Mouse (Mus musculus): ENCODE measurements around the gene Sned1. TPM values are rescaled to one million over a fixed set of nuclear protein-coding genes. Genes with fewer than 3 reads are reported as not detected.

The Sned1 gene
- not detected for polyA plus RNA-seq (2017; shearing (Covaris generic))

DNA sequence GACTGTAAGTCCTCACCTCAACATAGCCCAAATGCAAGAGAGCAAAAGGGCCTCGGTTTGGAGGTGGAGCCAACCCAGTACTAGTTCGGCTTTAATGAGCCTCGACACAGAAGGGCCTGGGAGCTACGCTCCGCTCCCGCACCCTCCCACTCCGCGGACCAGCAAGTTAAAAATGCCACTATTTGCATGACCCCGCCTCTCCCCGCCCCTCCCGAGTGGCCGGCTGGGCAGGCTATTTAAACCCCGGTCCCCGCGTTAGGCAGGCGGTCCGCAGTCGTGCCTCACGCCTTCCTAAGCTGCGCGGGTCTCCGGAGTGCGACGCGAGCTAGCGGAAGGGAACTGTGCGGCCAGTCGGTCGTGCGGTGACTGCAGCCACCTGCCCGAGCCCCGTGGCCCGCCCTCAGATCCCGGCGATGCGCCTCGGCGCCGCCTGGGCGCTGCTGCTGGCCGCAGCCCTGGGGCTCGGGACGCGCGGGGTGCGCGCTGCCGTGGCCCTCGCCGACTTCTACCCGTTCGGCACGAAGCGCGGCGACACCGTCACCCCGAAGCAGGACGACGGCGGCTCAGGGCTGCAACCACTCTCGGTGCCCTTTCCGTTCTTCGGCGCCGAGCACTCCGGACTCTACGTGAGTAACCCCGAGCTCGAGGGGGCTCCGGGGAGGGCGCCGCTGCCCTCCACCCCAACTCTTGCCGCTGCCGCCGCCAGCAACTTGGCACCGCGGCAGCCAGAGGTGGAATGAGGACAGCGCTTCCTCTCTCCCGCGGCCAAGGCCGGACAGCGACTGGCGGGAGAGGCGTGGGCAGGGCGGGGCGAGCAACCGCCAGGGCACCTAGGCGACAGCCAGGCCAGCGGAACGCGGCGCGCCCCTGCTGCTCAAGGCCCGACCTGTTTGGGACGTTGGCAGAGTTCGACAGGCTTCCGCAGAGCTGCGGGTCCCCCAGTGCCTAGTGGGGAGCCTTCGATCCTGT is at the start of gene Sned1:
Gene Sned1 (plus strand): TSS at position 266 of the 969 bp plus-strand sequence.

DNA sequence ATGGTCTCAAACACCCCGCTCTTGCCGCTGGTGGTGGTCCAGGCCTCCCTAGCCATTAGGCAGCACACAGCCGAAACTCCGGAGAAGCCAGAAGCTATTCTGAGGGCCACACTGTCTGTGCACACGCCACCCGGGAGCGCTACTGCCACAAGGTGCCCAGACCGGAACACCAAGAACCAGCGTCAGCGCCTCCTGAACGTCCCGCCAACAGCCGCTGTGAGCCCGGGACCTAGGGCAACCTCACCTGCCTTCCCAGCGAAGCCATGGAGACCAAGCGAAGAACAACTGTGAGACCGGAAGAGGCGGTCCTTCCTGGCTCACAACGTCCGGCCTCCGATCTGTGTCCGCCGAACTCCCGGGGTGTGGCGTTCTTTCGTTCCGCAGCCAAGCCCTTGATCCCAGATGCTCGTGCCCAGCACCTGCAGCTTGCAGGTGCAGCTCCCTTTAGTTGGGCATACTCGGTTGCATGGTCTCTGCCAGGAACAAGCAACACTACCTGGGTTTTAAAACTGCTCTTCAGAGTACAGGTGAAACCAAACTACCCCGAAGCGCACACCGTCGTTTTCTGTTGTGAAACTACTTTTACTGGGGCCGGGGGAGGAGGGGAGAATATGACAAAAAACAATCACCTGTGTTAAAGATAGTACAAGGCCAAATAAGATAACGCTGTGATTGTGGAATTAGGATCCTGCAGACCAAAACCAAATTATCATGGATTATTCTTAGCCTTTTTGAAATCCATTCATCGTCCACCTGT is 70.1 kb downstream of the Sned1 start, which contains the start of gene Mterf4:
Gene Mterf4 (minus strand): TSS at position 335 of the 757 bp plus-strand sequence.

DNA sequence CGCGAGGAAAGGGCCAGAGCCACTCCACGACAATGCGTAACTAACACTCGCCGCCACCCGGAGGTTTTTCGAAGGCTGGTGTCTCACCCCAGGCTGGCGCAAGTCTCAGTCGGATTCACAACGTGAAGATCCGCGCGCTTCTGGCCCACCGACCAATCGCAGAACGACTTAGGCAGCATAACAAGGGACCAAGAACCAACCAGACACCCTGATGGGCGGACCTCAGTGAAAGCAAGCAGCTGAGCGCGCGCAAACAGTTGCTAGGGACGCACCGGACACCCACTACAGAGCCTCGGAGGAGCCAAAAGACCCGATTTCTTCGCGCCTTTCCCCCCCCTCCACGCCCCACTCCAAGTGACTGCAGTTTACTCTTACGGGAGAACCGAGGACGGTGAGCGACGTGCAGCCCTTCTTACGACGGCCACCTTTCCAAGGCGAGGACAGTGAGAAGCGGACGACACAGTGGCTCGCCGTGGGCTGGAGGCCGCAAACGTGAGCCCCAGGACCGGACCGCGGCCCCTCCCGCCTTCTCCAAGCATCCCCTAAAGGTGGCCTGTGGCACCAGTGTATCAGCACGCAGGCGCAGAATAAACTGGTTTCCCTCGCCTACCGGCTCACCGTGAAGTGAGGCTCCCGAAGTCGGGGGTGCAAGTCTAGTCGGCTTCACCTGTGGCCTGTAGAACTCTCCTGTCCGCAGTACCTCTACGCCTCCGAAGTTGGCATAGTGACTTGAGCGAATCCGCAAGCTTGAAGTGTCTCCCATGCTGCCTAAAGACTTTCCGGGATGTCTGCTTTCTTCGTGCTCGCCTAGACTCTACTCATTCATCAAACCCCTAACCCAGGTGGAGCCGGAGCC is 107.2 kb downstream of the Sned1 start, which contains the start of the genes Ppp1r7 and Pask:
Gene Ppp1r7 (plus strand): TSS at position 207 of the 856 bp plus-strand sequence.
Gene Pask (minus strand): TSS at position 835 of the 856 bp plus-strand sequence.

Other genes with a start within 250 kb of the Sned1 start
- gene Aqp12, start 229.5 kb upstream of the Sned1 start, polyA plus RNA-seq (2017; shearing (Covaris generic)): not detected
- gene Kif1a, start 133.9 kb upstream of the Sned1 start, polyA plus RNA-seq (2017; shearing (Covaris generic)): not detected
- not detected for gene Agxt, start 100.6 kb upstream of the Sned1 start, polyA plus RNA-seq (2017; shearing (Covaris generic))
- not detected for gene 2310007B03Rik, start 74.9 kb upstream of the Sned1 start, polyA plus RNA-seq (2017; shearing (Covaris generic))
- 0.05 TPM for gene Crocc2, start 67.1 kb upstream of the Sned1 start, polyA plus RNA-seq (2017; shearing (Covaris generic))
- 4.8 TPM for gene Mterf4, start 70.1 kb downstream of the Sned1 start, polyA plus RNA-seq (2017; shearing (Covaris generic))
- gene Ppp1r7, start 107.0 kb downstream of the Sned1 start, polyA plus RNA-seq (2017; shearing (Covaris generic)): 39.8 TPM
- gene Pask, start 107.6 kb downstream of the Sned1 start, polyA plus RNA-seq (2017; shearing (Covaris generic)): 0.56 TPM
- not detected for gene Ano7, start 138.1 kb downstream of the Sned1 start, polyA plus RNA-seq (2017; shearing (Covaris generic))
- gene Hdlbp, start 243.0 kb downstream of the Sned1 start, polyA plus RNA-seq (2017; shearing (Covaris generic)): 76.5 TPM